Mouse (Mus musculus) heart, adult 2 months (tissue): ENCODE measurements at regions not wholly inside any gene's neighbourhood (a gene's known extent, or its start where the extent isn't known, plus 50 kb on each side); places are given as distances from the start of the nearest gene placed in this dataset.

ENCODE experiments used
- EP300 ChIP-seq: fragments of 200-500 bp; IDR thresholded peaks from 2 replicates; pipeline ENCODE4 v1.6.1; 2011; ENCODE audit warnings: low read depth, low read length, control low read depth; ENCODE audit not compliant: insufficient read depth
- POLR2A ChIP-seq: fragments of 200-500 bp; IDR thresholded peaks from 2 replicates; pipeline ENCODE4 v1.6.1; 2011; ENCODE audit warnings: mild to moderate bottlenecking, low read depth, low read length, control low read depth; ENCODE audit not compliant: insufficient read depth

- TF ChIP-seq POLR2A: no peak
- no peak for TF ChIP-seq EP300
Measured at GRCm38 (mm10) chr8:109361575-109362361, 132.1 kb upstream of the Pmfbp1 start.
